Mouse (Mus musculus): ENCODE measurements around the gene Nbea. TPM values are rescaled to one million over a fixed set of nuclear protein-coding genes. Genes with fewer than 3 reads are reported as not detected.

Nbea gene
- polyA plus RNA-seq, 1 experiment from 2014 or later = 6.0 TPM

DNA sequence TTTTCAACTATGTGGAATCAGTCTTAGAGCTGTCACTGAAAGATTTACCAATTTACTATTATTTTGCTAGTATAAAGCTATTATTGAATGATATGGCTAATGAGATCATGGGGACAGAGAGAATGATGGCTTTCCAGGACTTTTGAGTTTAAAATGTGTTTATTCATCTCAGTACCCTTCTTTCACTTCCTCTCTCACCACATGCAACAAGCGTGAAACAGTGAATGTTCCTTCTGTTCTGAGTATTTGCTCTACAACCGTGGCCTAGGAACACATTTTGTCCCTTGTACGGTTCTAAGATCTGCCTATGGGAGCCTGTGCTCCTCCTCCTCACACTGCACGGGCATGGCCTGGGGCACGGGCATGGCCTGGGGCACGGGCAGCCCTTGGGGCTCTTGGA lies 516.5 kb downstream of the Nbea start:
- Histone ChIP-seq H3K4me1 (peaks cover 17% of the 10 kb centered on the region), H3K4me2 (no peak overlapping the region), H3K9ac (no peak overlapping the region), H3K9me3 (no peaks in the 10 kb centered on the region), H3K36me3 (no peaks in the 10 kb centered on the region), H3K27me3 (no peaks in the 10 kb centered on the region), H3K27ac (peak overlapping the region; percentile 34; the same call in 1 of the 2 replicates), H3K4me3 (no peak overlapping the region)
- 54% methylated on average over 6 of the region's 6 CpGs for WGBS
- ATAC-seq (ENCODE audit: borderline replicate concordance, extremely low read depth, low FRiP score, low TSS enrichment) = no peak

DNA sequence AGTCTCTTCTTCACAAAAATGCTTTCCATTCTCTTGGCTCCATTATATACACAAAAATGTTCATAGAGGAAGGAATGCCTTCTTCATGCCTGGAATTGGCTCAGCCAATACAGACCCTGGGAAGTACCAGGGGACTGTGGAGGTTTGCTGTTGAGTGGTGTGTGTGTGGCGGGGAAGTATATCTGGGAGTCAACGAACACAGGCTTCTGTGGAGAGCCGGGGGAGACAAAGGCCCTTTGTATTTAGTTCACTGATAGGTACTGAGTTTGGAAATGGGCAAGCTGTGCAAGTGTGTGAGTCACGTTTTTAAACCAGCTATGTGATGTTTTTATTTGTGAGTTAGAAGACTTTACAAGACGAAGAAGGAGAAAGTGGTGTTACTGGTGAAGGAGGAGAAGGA lies 517.6 kb downstream of the Nbea start:
- Histone ChIP-seq H3K9ac (no peak overlapping the region), H3K36me3 (no peaks in the 10 kb centered on the region), H3K4me2 (no peak overlapping the region), H3K27ac (peak overlapping the region; percentile 69), H3K27me3 (no peaks in the 10 kb centered on the region), H3K4me1 (peaks cover 19% of the 10 kb centered on the region), H3K9me3 (no peaks in the 10 kb centered on the region), H3K4me3 (no peak overlapping the region)
- 42% methylated on average over 5 of the region's 5 CpGs for WGBS
- ATAC-seq (ENCODE audit: borderline replicate concordance, extremely low read depth, low FRiP score, low TSS enrichment) = peak; percentile 42; the same call in 1 of the 2 replicates

DNA sequence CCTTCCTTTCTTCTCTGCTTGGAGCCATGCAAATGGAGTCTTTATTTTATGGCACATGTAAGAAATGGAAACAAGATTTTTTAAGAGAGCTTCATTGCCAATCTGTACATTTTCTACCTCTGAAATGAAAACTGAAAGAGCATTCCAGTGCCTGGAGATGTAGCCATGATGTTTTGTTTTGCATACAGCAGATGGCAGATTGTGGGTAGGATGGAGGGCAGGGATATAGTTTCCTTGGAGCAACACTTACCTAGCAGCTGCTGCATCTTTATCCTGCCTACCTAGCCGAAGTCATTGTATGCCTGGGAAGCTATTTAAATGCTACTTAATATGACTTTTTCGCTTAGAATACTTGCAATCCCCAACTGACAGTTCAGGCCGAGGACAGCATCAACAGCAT lies 518.8 kb downstream of the Nbea start:
- Histone ChIP-seq H3K36me3 (no peaks in the 10 kb centered on the region), H3K9me3 (no peaks in the 10 kb centered on the region), H3K4me3 (no peak overlapping the region), H3K27ac (no peak overlapping the region), H3K9ac (no peak overlapping the region), H3K27me3 (no peaks in the 10 kb centered on the region), H3K4me1 (peaks cover 23% of the 10 kb centered on the region), H3K4me2 (no peak overlapping the region)
- ATAC-seq (ENCODE audit: borderline replicate concordance, extremely low read depth, low FRiP score, low TSS enrichment) = no peak
- 84% methylated on average over 3 of the region's 3 CpGs for WGBS

DNA sequence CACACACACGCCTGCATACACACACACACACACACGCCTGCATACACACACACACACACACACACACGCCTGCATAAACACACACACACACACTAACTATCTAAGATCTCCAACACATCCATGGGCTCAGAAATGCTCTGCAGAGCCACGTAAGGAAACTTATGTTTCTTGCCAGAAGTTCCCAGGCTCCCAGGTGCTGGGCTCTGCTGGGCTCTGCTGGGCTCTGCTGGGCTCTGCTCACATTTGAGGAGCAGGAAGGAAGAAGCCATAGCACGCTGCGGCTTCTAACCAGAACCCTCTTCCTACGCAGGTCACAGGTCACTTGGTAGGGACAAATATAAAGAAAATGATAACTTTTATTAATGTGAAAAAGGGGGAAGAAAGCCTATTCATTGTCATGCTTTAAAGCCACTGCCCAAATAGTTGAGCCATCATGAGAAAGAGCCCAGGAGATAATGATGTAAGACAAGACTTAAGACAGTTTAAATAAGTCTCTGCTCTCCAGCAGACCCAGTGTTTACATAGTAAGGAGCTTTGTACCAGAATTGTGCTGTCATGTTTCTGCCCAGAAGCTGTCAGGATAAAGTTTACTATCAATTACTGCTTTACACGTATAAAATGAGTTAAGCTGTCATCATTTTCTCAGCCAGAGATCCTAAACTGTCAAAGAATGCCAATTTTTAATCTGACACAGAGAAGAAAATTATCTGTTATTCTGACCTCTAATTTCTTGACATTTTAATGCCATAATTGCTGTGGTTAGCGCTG lies 521.6 kb downstream of the Nbea start:
- Histone ChIP-seq H3K27me3 (no peaks in the 10 kb centered on the region), H3K4me2 (no peak overlapping the region), H3K36me3 (no peaks in the 10 kb centered on the region), H3K4me1 (peaks cover 20% of the 10 kb centered on the region), H3K9ac (no peak overlapping the region), H3K4me3 (no peak overlapping the region), H3K9me3 (no peaks in the 10 kb centered on the region), H3K27ac (no peak overlapping the region)
- 32% methylated on average over 7 of the region's 9 CpGs for WGBS
- ATAC-seq (ENCODE audit: borderline replicate concordance, extremely low read depth, low FRiP score, low TSS enrichment) = no peak

DNA sequence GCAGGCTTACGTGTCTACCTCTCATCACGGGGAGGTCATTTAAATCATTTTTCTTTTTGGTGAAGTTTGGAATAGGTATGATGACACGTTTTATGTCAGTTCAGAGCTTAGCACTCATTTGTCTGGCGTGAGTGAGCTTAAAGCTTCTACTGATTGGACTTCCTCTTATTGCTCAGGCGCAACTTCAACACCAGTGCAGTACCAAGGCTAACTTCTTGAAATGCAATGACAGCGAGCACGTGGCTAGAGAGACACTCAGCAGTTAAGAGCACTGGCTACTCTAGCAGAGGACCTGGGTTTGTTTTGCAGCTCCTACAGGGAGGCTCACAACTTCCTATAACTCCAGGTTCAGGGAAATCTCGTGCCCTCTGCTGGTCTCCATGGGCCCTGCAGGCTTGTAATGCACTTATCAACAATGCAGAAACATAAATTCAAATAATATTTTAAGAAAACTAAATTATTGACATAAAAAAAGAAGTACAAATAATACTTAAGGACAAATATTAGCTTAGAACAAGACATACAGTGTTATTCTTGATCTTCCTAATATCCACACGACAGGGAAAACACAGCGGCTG lies 523.2 kb downstream of the Nbea start:
- no peaks in the 10 kb centered on the region for H3K36me3 ChIP-seq
- WGBS = 62% methylated on average over 10 of the region's 10 CpGs
- H3K9me3 ChIP-seq = no peaks in the 10 kb centered on the region
- H3K27ac ChIP-seq = no peak overlapping the region
- H3K4me2 ChIP-seq = no peak overlapping the region
- no peaks in the 10 kb centered on the region for H3K27me3 ChIP-seq
- no peak overlapping the region for H3K9ac ChIP-seq
- no peak overlapping the region for H3K4me3 ChIP-seq
- ATAC-seq (ENCODE audit: borderline replicate concordance, extremely low read depth, low FRiP score, low TSS enrichment) = no peak
- peaks cover 14% of the 10 kb centered on the region; the same call in 1 of the 2 replicates for H3K4me1 ChIP-seq

DNA sequence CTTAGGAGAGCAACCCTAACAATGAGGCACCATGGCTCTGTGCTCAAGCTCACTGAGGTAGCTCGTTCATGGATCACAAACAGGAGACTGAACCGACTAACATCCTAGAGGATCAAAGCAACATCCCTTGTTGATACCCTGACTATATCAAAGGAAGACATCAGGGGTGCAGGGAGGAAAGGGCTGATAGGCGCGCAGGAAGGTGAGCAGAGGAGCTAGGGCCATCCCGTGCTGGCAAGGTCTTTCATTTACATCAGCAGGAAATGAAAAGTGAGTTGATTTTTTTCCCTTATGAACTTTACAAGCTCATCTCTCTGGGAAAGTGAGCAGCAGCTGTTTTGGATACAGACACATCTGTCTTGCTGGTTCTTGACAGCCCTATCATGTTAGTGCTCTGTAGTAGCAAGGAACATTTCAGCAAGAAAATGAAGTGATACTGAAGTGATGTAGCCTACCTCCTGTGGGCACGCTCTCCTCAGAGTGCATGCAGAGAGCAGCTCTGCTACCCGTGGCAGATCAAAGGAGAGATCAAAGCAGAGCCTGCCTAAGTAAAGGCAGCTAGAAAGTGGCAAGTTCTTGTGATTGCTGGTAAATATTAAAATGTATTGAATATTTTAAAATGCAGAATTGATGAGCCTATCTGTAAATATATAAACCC lies 523.8 kb downstream of the Nbea start:
- no peak overlapping the region for H3K4me3 ChIP-seq
- no peaks in the 10 kb centered on the region for H3K36me3 ChIP-seq
- no peak overlapping the region for H3K27ac ChIP-seq
- H3K4me1 ChIP-seq = peaks cover 14% of the 10 kb centered on the region; the same call in 1 of the 2 replicates
- no peak overlapping the region for H3K4me2 ChIP-seq
- H3K9me3 ChIP-seq = no peaks in the 10 kb centered on the region
- WGBS = 29% methylated on average over 7 of the region's 7 CpGs
- ATAC-seq (ENCODE audit: borderline replicate concordance, extremely low read depth, low FRiP score, low TSS enrichment) = no peak
- H3K9ac ChIP-seq = no peak overlapping the region
- H3K27me3 ChIP-seq = no peaks in the 10 kb centered on the region

DNA sequence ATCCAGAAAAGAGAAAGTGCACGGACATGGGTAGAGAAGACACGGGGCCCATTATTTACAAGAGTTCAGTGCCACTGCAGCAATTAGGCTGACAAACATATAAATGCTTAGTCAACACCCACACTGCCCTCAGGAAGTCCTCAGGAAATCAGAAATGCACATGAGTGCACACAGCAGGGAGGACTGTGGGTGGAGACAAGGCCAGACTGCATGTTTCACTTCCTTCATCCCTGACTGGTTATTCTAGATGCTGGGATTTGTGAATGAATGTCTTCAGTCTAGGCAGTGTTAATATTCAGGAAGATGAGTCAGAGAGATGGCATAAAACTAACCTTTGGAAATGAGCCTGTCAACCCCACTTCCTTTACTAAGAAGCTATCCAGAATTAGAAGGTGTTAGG lies 531.2 kb downstream of the Nbea start:
- 31% methylated on average over 2 of the region's 2 CpGs for WGBS
- Histone ChIP-seq H3K9me3 (no peaks in the 10 kb centered on the region), H3K9ac (no peak overlapping the region), H3K36me3 (no peaks in the 10 kb centered on the region), H3K4me2 (no peak overlapping the region), H3K27ac (no peak overlapping the region), H3K27me3 (no peaks in the 10 kb centered on the region), H3K4me3 (no peak overlapping the region), H3K4me1 (0 out of 2 replicates have a peak, but pooled peaks cover 11% of the 10 kb centered on the region)
- ATAC-seq (ENCODE audit: borderline replicate concordance, extremely low read depth, low FRiP score, low TSS enrichment) = peak; percentile 39; the same call in 1 of the 2 replicates

DNA sequence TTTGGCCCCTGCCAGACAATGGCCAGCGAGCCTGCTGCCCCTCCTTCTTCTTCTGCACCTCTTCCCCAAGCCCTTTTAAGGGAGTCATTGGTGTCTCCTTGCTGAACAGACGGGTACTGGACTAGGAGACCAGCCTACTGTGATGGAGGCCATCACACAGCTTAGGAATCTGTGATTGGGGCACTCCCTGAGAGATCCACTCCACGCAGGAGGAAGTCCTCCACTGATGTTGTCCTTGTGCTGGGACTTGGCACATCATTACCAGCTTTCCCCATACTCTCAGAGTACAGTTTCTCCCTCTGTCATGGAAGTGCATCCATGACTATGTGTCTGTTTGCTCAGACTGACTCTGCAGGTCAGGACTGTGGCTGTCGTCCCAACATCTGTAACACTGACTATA lies 531.6 kb downstream of the Nbea start:
- no peak overlapping the region for H3K4me2 ChIP-seq
- no peak overlapping the region for H3K9ac ChIP-seq
- H3K36me3 ChIP-seq = no peaks in the 10 kb centered on the region
- H3K4me1 ChIP-seq = 0 out of 2 replicates have a peak, but pooled peaks cover 11% of the 10 kb centered on the region
- WGBS = 63% methylated on average over 4 of the region's 4 CpGs
- no peaks in the 10 kb centered on the region for H3K27me3 ChIP-seq
- no peak for ATAC-seq (ENCODE audit: borderline replicate concordance, extremely low read depth, low FRiP score, low TSS enrichment)
- H3K9me3 ChIP-seq = no peaks in the 10 kb centered on the region
- H3K4me3 ChIP-seq = no peak overlapping the region
- no peak overlapping the region for H3K27ac ChIP-seq

DNA sequence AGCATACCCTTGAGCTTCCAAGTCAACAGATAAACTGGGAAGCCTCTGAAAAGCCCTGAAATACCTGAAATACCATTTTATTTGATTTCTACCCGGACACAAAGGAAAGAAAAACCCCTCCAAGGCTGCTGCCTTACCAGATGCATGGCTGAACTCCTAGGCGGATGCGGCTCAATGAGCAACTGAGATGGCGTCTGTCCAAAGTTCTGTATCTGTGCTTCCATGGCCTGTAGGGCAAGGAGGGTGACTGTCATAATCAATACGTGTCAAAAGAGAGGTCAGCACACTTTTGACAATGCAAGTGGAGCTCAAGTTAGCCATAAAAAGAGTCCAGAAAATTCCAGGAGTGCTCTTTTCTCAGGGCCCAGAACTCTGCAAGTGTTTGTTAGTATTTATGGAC lies 534.0 kb downstream of the Nbea start:
- 58% methylated on average over 5 of the region's 5 CpGs for WGBS
- no peak overlapping the region for H3K9ac ChIP-seq
- H3K36me3 ChIP-seq = no peaks in the 10 kb centered on the region
- no peaks in the 10 kb centered on the region for H3K9me3 ChIP-seq
- no peak overlapping the region for H3K4me3 ChIP-seq
- H3K4me1 ChIP-seq = 0 out of 2 replicates have a peak, but pooled peaks cover 11% of the 10 kb centered on the region
- H3K4me2 ChIP-seq = no peak overlapping the region
- no peaks in the 10 kb centered on the region for H3K27me3 ChIP-seq
- ATAC-seq (ENCODE audit: borderline replicate concordance, extremely low read depth, low FRiP score, low TSS enrichment) = no peak
- no peak overlapping the region for H3K27ac ChIP-seq

DNA sequence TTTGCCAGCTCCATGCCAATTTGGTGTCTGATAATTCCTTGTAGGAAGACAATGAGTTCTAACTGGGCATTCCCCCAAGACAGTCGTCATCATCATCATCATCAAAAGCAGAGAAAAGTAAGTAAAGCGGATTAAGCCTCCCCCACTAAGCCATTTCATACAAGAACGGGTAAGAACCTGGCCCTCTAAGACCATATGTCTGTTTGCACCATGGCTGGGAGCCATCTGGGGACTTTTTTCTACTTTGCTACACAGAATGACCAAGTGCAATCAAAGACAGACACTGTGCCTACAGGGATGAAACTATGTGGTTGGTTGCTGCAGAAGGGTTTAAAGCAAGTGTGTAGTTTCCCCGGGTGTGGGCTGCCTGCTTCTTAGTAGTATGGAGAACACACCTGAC lies 535.2 kb downstream of the Nbea start:
- no peak overlapping the region for H3K9ac ChIP-seq
- H3K4me1 ChIP-seq = 0 out of 2 replicates have a peak, but pooled peaks cover 11% of the 10 kb centered on the region
- H3K36me3 ChIP-seq = no peaks in the 10 kb centered on the region
- H3K4me3 ChIP-seq = no peak overlapping the region
- WGBS = 45% methylated on average over 4 of the region's 4 CpGs
- H3K9me3 ChIP-seq = no peaks in the 10 kb centered on the region
- H3K4me2 ChIP-seq = no peak overlapping the region
- H3K27ac ChIP-seq = no peak overlapping the region
- ATAC-seq (ENCODE audit: borderline replicate concordance, extremely low read depth, low FRiP score, low TSS enrichment) = no peak
- H3K27me3 ChIP-seq = no peaks in the 10 kb centered on the region

DNA sequence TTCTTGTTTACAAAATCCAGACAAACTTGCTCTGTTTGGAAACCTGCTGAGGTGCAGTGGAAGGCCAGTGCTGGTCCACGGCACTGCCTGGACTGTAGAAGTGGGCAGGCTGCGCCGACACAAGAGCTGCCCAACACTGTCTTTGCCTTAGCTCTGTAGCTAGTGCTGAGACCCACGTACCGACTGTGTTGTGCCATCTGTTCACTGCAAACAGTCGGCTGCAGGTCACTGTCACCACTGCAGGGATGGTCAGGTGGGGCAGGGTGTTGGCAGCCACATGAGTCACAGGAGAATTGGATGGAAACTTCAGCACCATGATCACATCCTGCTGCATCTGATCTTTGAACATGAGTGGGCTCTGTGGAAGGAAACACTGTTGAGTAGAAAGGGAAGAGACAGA lies 536.3 kb downstream of the Nbea start:
- H3K9ac ChIP-seq = no peak overlapping the region
- no peak overlapping the region for H3K4me3 ChIP-seq
- no peaks in the 10 kb centered on the region for H3K27me3 ChIP-seq
- H3K4me1 ChIP-seq = 0 out of 2 replicates have a peak, but pooled peaks cover 10% of the 10 kb centered on the region
- 64% methylated on average over 6 of the region's 6 CpGs for WGBS
- no peaks in the 10 kb centered on the region for H3K36me3 ChIP-seq
- H3K27ac ChIP-seq = no peak overlapping the region
- no peak for ATAC-seq (ENCODE audit: borderline replicate concordance, extremely low read depth, low FRiP score, low TSS enrichment)
- H3K9me3 ChIP-seq = no peaks in the 10 kb centered on the region
- H3K4me2 ChIP-seq = no peak overlapping the region

DNA sequence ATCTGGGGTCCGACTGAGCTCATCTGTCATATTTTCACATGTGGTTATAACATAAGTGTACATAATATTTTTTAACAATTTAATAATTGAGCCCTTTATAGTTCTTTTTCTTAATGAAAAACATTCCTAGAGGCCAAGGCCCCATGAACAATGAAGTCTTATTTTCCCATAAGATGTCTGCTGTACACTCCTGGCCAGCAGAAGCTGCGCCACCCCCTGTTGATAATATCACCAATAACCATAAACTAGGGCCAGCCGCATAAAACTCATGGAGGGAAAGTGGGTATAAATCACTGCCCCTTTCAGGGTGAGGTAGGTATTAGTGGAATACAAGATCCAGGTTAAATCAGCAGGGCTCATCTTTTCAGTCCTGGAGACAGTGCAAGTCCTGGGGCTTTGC lies 537.1 kb downstream of the Nbea start:
- H3K4me3 ChIP-seq = no peak overlapping the region
- WGBS = 84% methylated on average over 3 of the region's 3 CpGs
- H3K4me1 ChIP-seq = 0 out of 2 replicates have a peak, but pooled peaks cover 5% of the 10 kb centered on the region
- no peak for ATAC-seq (ENCODE audit: borderline replicate concordance, extremely low read depth, low FRiP score, low TSS enrichment)
- no peak overlapping the region for H3K4me2 ChIP-seq
- no peaks in the 10 kb centered on the region for H3K9me3 ChIP-seq
- H3K27me3 ChIP-seq = no peaks in the 10 kb centered on the region
- no peaks in the 10 kb centered on the region for H3K36me3 ChIP-seq
- no peak overlapping the region for H3K9ac ChIP-seq
- H3K27ac ChIP-seq = no peak overlapping the region
